12 mouse cellular contexts compared by ENCODE assay signal in the genomic region with DNA sequence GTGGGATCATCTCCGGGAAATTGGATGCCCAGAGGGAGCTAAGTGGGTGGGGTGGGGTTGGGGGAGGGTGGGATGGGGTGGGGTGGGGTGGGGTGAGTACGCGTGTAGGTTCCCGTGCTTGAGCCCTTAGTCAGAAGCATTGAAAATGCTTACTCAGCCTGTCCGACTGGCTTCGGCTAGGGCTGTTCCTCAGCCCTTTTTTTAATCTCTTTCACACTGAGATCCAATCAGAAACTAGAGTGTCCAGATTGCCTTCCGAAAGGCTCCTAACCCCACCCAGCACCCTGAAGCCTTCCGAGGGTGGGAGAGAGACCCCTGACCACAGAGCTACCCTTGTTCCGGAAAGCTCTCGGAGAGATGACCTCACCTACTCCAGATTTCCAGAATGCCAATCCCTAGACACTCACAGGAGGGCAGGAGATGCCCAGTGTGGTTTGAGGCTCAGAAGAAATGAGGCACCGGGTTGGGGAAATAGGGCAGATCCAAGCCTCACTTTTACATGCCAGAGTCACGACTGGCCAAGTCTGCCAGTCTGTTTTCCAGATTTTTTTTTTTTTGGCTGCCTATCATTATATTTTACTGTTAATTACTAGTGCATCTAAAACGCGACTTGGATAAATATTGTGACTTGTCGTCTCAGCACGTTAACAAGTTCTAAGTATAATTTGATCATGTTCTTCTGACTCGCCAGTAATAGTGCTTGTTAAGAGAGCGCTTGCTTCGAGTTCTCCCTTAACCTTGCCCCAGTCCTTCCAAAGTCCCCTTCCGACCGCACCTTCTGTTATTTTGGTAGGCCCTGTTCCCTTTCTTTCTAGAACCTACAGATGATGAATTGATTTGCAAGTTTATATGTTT. TPM values are rescaled to one million over a fixed set of nuclear protein-coding genes. Genes with fewer than 3 reads are reported as not detected.
DNase-seq lines count a peak whose midpoint lies in the region; ATAC-seq and TF ChIP-seq lines count a peak whose summit lies in the region.
"Had no signal": no experiment of that assay in that cellular context is flagged by ENCODE, and none has a peak within 500 bp of the region (broad histone marks: within the 10 kb centered on the region; RNA-seq: fewer than 3 reads in every experiment).

No protein-coding gene starts in this region.

- H3K27ac ChIP-seq in left cerebral cortex, adult 2 months: no peak overlapping the region; the same call in 1 of the 2 replicates
- peak overlapping the region; percentile 97 for H3K27ac ChIP-seq in ES-E14 (ENCODE audit: insufficient read depth, low read depth, low read length, poor library complexity, severe bottlenecking)
- H3K27ac ChIP-seq: hindbrain, embryonic 10.5 days; liver, embryonic 14.5 days; neural tube, embryonic 12.5 days had no signal

- no peak for TF ChIP-seq CTCF in left cerebral cortex, adult 2 months (IDR thresholded peaks at IDR 0.05)

- H3K4me2 ChIP-seq in myocyte (ENCODE audit: low read depth): peak overlapping the region; percentile 77
- H3K4me2 ChIP-seq: neural tube, embryonic 12.5 days had no signal

- intact Hi-C loops in left cerebral cortex, adult 2 months (cut with DNase I): no loop called here
- intact Hi-C loops in left cerebral cortex, postnatal 10 days (cut with DNase I): no loop called here

- no peak for DNase-seq in left cerebral cortex, adult 2 months (ENCODE audit: extremely low spot score in 1 of 2, low spot score in 2 of 2)
- no peak for DNase-seq in left cerebral cortex, postnatal 10 days (ENCODE audit: extremely low spot score in 1 of 2, low spot score in 2 of 2)
- no peak for DNase-seq in ES-E14 (ENCODE audit: low read depth, low spot score)
- DNase-seq in right cerebral cortex, postnatal 4 days: no peak
- DNase-seq in embryo, embryonic 11 days: no peak
- DNase-seq: cerebellum, adult 8-10 months; right cerebral cortex, postnatal 25 days had no signal

- peak overlapping the region; percentile 70; the same call in 1 of the 2 replicates for H3K9ac ChIP-seq in ES-E14 (ENCODE audit: insufficient read depth, low read depth, low read length, poor library complexity, severe bottlenecking)
- H3K9ac ChIP-seq: liver, embryonic 14.5 days; neural tube, embryonic 12.5 days had no signal

- H3ac ChIP-seq in myocyte (ENCODE audit: control insufficient read depth, insufficient read length): no peak overlapping the region

- in situ Hi-C loops in ES-E14 (cut with MboI; ENCODE audit: low sequenced_read_pairs in 2 of 2, unreplicated experiment in 2 of 2): no loop called here

- H3K9me3 ChIP-seq in ES-E14 (ENCODE audit: control insufficient read depth, insufficient read depth, low read depth, low read length): no peaks in the 10 kb centered on the region
- H3K9me3 ChIP-seq: hindbrain, embryonic 10.5 days; neural tube, embryonic 12.5 days had no signal

- H3K4me1 ChIP-seq in ES-E14 (ENCODE audit: control insufficient read depth in 2 of 2, insufficient read depth in 2 of 2, low read length in 2 of 2, poor library complexity in 1 of 2): peaks cover 17 to 24% of the 10 kb centered on the region in 2 experiments
- H3K4me1 ChIP-seq: neural tube, embryonic 12.5 days had no signal

- H3K79me2 ChIP-seq in myocyte (ENCODE audit: control insufficient read depth, insufficient read depth): no peaks in the 10 kb centered on the region

- no peak for TF ChIP-seq POLR2A in myocyte (IDR thresholded peaks at IDR 0.05; ENCODE audit: insufficient read length, low read depth)

- H3K4me3 ChIP-seq in left cerebral cortex, adult 2 months: peak overlapping the region; percentile 11; the same call in 1 of the 2 replicates
- H3K4me3 ChIP-seq in ES-E14 (ENCODE audit: insufficient read depth in 1 of 2, low read depth in 1 of 2, low read length in 2 of 2, poor library complexity in 1 of 2, severe bottlenecking in 1 of 2) (peak overlapping the region; percentile 7 to 9; a peak in 3 of 4 replicates), myocyte (peak overlapping the region; percentile 19)
- H3K4me3 ChIP-seq: hindbrain, embryonic 10.5 days; neural tube, embryonic 12.5 days had no signal

- peak; percentile 46 for ATAC-seq in common myeloid progenitor, adult 5-6 weeks (replicated peaks; ENCODE audit: low read depth, poor library complexity, severe bottlenecking)

- H3K36me3 ChIP-seq in ES-E14 (ENCODE audit: control insufficient read depth, insufficient read depth, low read length, poor library complexity, severe bottlenecking): no peaks in the 10 kb centered on the region
- H3K36me3 ChIP-seq in myocyte (ENCODE audit: control insufficient read depth, insufficient read depth): no peaks in the 10 kb centered on the region
- H3K36me3 ChIP-seq: hindbrain, embryonic 10.5 days; neural tube, embryonic 12.5 days had no signal

- no peaks in the 10 kb centered on the region for H3K27me3 ChIP-seq in myocyte (ENCODE audit: control insufficient read depth, insufficient read depth, insufficient read length)
- H3K27me3 ChIP-seq: neural tube, embryonic 12.5 days had no signal

TF ChIP-seq in ES-E14, 5 proteins besides CTCF, POLR2A, EP300 and RAD21:
- TF ChIP-seq MAFK (IDR thresholded peaks at IDR 0.05; ENCODE audit: insufficient read depth, low read depth, low read length) (peak; percentile 87), ZNF384 (IDR thresholded peaks at IDR 0.05; ENCODE audit: low read depth, low read length) (no peak)

TF ChIP-seq in myocyte, 11 proteins besides CTCF, POLR2A, EP300 and RAD21:
- TF ChIP-seq MYOD1 (IDR thresholded peaks at IDR 0.05; ENCODE audit: control insufficient read depth in 1 of 3, insufficient read length in 2 of 3, low read depth in 2 of 3) (no peak), CEBPB (IDR thresholded peaks at IDR 0.05; ENCODE audit: insufficient read depth, poor library complexity, severe bottlenecking) (no peak), SRF (IDR thresholded peaks at IDR 0.05; ENCODE audit: control insufficient read depth, insufficient read length, low read depth) (no peak)

RNA-seq across cellular contexts. Expression of a gene that starts 26.2 kb away (rescaled TPM):
- 1 to 10 TPM; 3.0 to 3.2 TPM for total RNA-seq in left cerebral cortex, adult 2 months (2021)
- total RNA-seq in left cerebral cortex, postnatal 10 days (2021): 1 to 10 TPM; 5.6 to 7.5 TPM
- 1.0 and 1.1 TPM in 2 replicates for total RNA-seq in ES-E14 (2012; rRNA removed)
- not detected in 2 replicates for total RNA-seq in common myeloid progenitor, adult 5-6 weeks (2017)
- 7.9 TPM for polyA plus RNA-seq in myocyte (2012; fragmentation: generic; extraction: Trizol)
